ENCODE assay signal across 8 mouse cellular contexts in the genomic region with DNA sequence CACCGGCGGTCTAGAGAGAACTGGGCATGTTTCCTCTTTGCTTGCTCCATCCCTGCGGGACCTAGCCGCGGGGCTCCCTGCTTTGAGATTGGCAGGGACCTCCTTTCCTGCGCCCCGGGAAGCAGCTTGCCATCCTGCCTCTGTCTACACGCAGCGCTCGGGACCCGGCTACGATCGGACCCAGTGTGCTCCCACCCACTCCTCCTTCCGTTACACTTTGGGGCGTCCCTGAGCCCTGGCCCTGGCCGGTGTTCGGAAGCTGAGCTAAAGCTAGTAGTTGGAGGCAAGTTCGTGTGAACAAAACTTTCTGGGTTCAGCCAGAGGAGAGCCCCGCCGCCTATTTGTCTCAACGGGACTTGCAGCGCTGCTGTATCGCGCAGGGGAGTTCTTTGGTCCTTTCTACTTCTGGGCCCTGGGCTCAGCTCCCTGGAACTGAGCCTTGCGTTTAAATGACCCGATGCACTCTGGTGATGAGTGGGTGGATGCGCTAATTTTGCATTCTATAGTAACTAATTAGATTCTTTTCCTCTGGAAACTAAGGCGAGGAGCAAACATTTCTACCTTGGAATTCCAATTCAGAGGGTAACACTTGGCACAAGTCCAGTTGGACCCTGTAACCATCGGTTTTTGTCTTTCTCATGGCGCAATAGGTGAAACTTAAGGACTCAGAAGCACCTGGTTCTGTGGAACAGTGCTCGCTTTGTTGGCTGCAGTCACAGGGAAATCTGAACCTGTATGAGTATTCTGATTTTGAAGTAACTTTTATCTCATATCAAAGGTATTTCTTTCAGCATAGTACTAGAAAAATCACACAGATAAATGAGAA. TPM values are rescaled to one million over a fixed set of nuclear protein-coding genes. Genes with fewer than 3 reads are reported as not detected.
DNase-seq lines count a peak whose midpoint lies in the region; ATAC-seq and TF ChIP-seq lines count a peak whose summit lies in the region.

No protein-coding gene starts in this region.

- H3K9ac ChIP-seq in embryonic facial prominence, embryonic 13.5 days: peak overlapping the region; percentile 96
- H3K9ac ChIP-seq in heart, embryonic 14.5 days (ENCODE audit: low read length): peak overlapping the region; percentile 91
- H3K9ac ChIP-seq in kidney, embryonic 16.5 days (replicated peaks; ENCODE audit: low read length): peak overlapping the region; percentile 92
- H3K9ac ChIP-seq in neural tube, embryonic 14.5 days (replicated peaks; ENCODE audit: low read depth, low read length): peak overlapping the region; percentile 82

- no peak for TF ChIP-seq CTCF in lung, adult 2 months (IDR thresholded peaks at IDR 0.05; ENCODE audit: insufficient read depth, low read length)

- peak; percentile 21; the same call in 1 of the 2 replicates for ATAC-seq in embryonic facial prominence, embryonic 13.5 days (ENCODE audit: insufficient number of reproducible peaks, insufficient read depth, low FRiP score, low TSS enrichment, low read depth)
- peak; percentile 30 for ATAC-seq in heart, embryonic 14.5 days (ENCODE audit: insufficient number of reproducible peaks, insufficient read depth, low FRiP score, low read depth)
- ATAC-seq in kidney, embryonic 16.5 days (ENCODE audit: low FRiP score, low TSS enrichment): peak; percentile 71
- ATAC-seq in neural tube, embryonic 14.5 days (ENCODE audit: low read depth): peak; percentile 69

- H3K36me3 ChIP-seq in embryonic facial prominence, embryonic 13.5 days: peaks cover 3% of the 10 kb centered on the region
- peaks cover 2% of the 10 kb centered on the region; the same call in 1 of the 2 replicates for H3K36me3 ChIP-seq in heart, embryonic 14.5 days (ENCODE audit: control insufficient read depth, insufficient read depth, low read length)
- no peaks in the 10 kb centered on the region for H3K36me3 ChIP-seq in kidney, embryonic 16.5 days (ENCODE audit: insufficient read depth, low read length)
- H3K36me3 ChIP-seq in neural tube, embryonic 14.5 days (ENCODE audit: control insufficient read depth, insufficient read depth, low read length): no peaks in the 10 kb centered on the region

- peak overlapping the region; percentile 68 for H3K4me2 ChIP-seq in embryonic facial prominence, embryonic 13.5 days
- peak overlapping the region; percentile 84 for H3K4me2 ChIP-seq in heart, embryonic 14.5 days (ENCODE audit: low read length)
- H3K4me2 ChIP-seq in kidney, embryonic 16.5 days (replicated peaks; ENCODE audit: low read depth, low read length): peak overlapping the region; percentile 60
- H3K4me2 ChIP-seq in neural tube, embryonic 14.5 days (ENCODE audit: low read depth, low read length): peak overlapping the region; percentile 91

- TF ChIP-seq POLR2A in lung, adult 2 months (IDR thresholded peaks at IDR 0.05; ENCODE audit: borderline replicate concordance, extremely low read depth, low read depth, low read length): no peak

- no peaks in the 10 kb centered on the region for H3K9me3 ChIP-seq in embryonic facial prominence, embryonic 13.5 days
- H3K9me3 ChIP-seq in heart, embryonic 14.5 days (ENCODE audit: control insufficient read depth, low read length): no peaks in the 10 kb centered on the region
- no peaks in the 10 kb centered on the region for H3K9me3 ChIP-seq in kidney, embryonic 16.5 days (ENCODE audit: low read length)
- no peaks in the 10 kb centered on the region for H3K9me3 ChIP-seq in neural tube, embryonic 14.5 days (ENCODE audit: control insufficient read depth, low read length)

- H3K27ac ChIP-seq in embryonic facial prominence, embryonic 13.5 days: peak overlapping the region; percentile 96
- H3K27ac ChIP-seq in heart, embryonic 14.5 days (replicated peaks in 1 of 2; ENCODE audit: control insufficient read depth in 1 of 2, insufficient read depth in 1 of 2, low read depth in 2 of 2, low read length in 2 of 2): peak overlapping the region; percentile 83 to 90
- H3K27ac ChIP-seq in kidney, embryonic 16.5 days (ENCODE audit: low read length): peak overlapping the region; percentile 85
- peak overlapping the region; percentile 66 for H3K27ac ChIP-seq in neural tube, embryonic 14.5 days (ENCODE audit: low read depth, low read length)

- H3K4me1 ChIP-seq in embryonic facial prominence, embryonic 13.5 days: peaks cover 47% of the 10 kb centered on the region
- H3K4me1 ChIP-seq in heart, embryonic 14.5 days (ENCODE audit: control insufficient read depth in 2 of 2, insufficient read depth in 2 of 2, low read length in 2 of 2): peaks cover 8 to 12% of the 10 kb centered on the region in 2 experiments; a peak in 3 of 4 replicates
- H3K4me1 ChIP-seq in kidney, embryonic 16.5 days (ENCODE audit: insufficient read depth, low read length): peaks cover 41% of the 10 kb centered on the region
- no peaks in the 10 kb centered on the region; the same call in 1 of the 2 replicates for H3K4me1 ChIP-seq in lung, adult 2 months (ENCODE audit: control insufficient read depth, insufficient read depth, low read length)
- H3K4me1 ChIP-seq in neural tube, embryonic 14.5 days (ENCODE audit: control insufficient read depth, insufficient read depth, low read length): peaks cover 14% of the 10 kb centered on the region; the same call in 1 of the 2 replicates

- DNase-seq in spleen, adult 18-20 months: peak; percentile 4 to 10
- DNase-seq in spleen, adult 12 weeks (ENCODE audit: low spot score): no peak
- DNase-seq in lung, adult 2 months: peak; percentile 45
- peak; percentile 32 for DNase-seq in urinary bladder, postnatal 25 days (ENCODE audit: low spot score)

- H3K4me3 ChIP-seq in embryonic facial prominence, embryonic 13.5 days: peak overlapping the region; percentile 90
- peak overlapping the region; percentile 81 to 93 for H3K4me3 ChIP-seq in heart, embryonic 14.5 days (ENCODE audit: control insufficient read depth in 1 of 2, insufficient read depth in 1 of 2, low read depth in 1 of 2, low read length in 2 of 2)
- peak overlapping the region; percentile 87 for H3K4me3 ChIP-seq in kidney, embryonic 16.5 days (ENCODE audit: low read length)
- peak overlapping the region; percentile 91 for H3K4me3 ChIP-seq in lung, adult 2 months (replicated peaks; ENCODE audit: extremely low read depth, low read depth, low read length)
- peak overlapping the region; percentile 80 for H3K4me3 ChIP-seq in neural tube, embryonic 14.5 days (ENCODE audit: low read depth, low read length)

- WGBS in embryonic facial prominence, embryonic 13.5 days: 1% methylated on average over 31 of the region's 31 CpGs
- WGBS in heart, embryonic 14.5 days: 3% methylated on average over 30 of the region's 31 CpGs
- 2% methylated on average over 31 of the region's 31 CpGs for WGBS in kidney, embryonic 16.5 days
- 4% methylated on average over 31 of the region's 31 CpGs for WGBS in lung, adult 2 months
- WGBS in neural tube, embryonic 14.5 days: 2% methylated on average over 31 of the region's 31 CpGs

- H3K27me3 ChIP-seq in embryonic facial prominence, embryonic 13.5 days: no peaks in the 10 kb centered on the region
- no peaks in the 10 kb centered on the region for H3K27me3 ChIP-seq in heart, embryonic 14.5 days (ENCODE audit: control insufficient read depth, insufficient read depth, low read length)
- no peaks in the 10 kb centered on the region for H3K27me3 ChIP-seq in kidney, embryonic 16.5 days (ENCODE audit: insufficient read depth, low read length)
- H3K27me3 ChIP-seq in neural tube, embryonic 14.5 days (ENCODE audit: control insufficient read depth, insufficient read depth, low read length): no peaks in the 10 kb centered on the region

RNA-seq across cellular contexts. Expression of a gene that starts 0.8 kb away (rescaled TPM):
- polyA plus RNA-seq in embryonic facial prominence, embryonic 13.5 days (2015; fragmentation: Nextera tagmentation; extraction: Ambion mirVana): 53.4 and 59.4 TPM in 2 replicates
- polyA plus RNA-seq in heart, embryonic 14.5 days (2014; fragmentation: Nextera tagmentation; extraction: Ambion mirVana): 34.0 and 35.1 TPM in 2 replicates
- 42.1 and 42.7 TPM in 2 replicates for polyA plus RNA-seq in kidney, embryonic 16.5 days (2015; fragmentation: Nextera tagmentation; extraction: Ambion mirVana)
- polyA plus RNA-seq in lung, adult 2 months (2012; rRNA removed): 9.9 and 15.4 TPM in 2 replicates
- 13.0 and 20.1 TPM in 2 replicates for polyA plus RNA-seq in neural tube, embryonic 14.5 days (2014; fragmentation: Nextera tagmentation; extraction: Ambion mirVana)

Comparison
In these comparisons a context has a peak if more than half of its experiments do, and no peak if none do; other contexts are left out.
1. ATAC-seq: peak in every context shown above with its lines; median percentile 71 in kidney, embryonic 16.5 days; 69 in neural tube, embryonic 14.5 days; 30 in heart, embryonic 14.5 days; 21 in embryonic facial prominence, embryonic 13.5 days.